Mouse (Mus musculus): ENCODE measurements around the gene Dgcr2.

DNA sequence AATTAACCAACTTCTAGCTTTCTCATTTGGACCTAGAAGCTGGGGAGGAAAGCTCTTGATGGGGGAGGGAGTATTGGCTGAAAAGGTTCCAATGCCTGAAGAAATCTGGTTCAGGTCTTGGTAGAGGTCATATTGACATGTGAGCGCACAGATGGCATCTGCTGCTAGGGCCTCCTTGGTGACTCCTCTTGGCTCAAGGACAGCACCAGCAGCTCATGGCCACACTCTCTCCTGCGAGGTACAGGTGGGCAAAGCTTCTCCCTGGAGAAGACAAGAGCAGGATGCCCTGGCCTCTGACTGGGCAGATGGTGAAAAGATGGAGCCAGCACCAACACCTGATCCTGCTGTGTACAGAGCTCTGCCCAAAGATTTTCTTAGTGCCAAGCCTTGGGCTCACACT is 71.9 kb downstream of the Dgcr2 start:
- TF ChIP-seq CTCF (IDR thresholded peaks at IDR 0.05; ENCODE audit: low read depth) (no peak), EP300 (IDR thresholded peaks at IDR 0.05; ENCODE audit: low read depth) (no peak)

Measured in heart, postnatal 0 days (tissue).